Mouse (Mus musculus) heart, embryonic 14.5 days (tissue): ENCODE results near the gene Tomm6. TPM values are rescaled to one million over a fixed set of nuclear protein-coding genes. Genes with fewer than 3 reads are reported as not detected.
A peak's percentile ranks its signal among the peaks of the same experiment; 100 is the strongest.

ENCODE experiments used
- ATAC-seq: fragments of 200-750 bp; cut with Nextera tagmentation; 2 replicates; pipeline ENCODE4 v1.8.0; 2017; ENCODE audit warnings: low read depth, moderate TSS enrichment; ENCODE audit not compliant: insufficient number of reproducible peaks, insufficient read depth, low FRiP score
- H3K27ac ChIP-seq, 2 experiments: fragments of 200-500 bp in 1 of 2; fragments of 300-500 bp in 1 of 2; sonication (generic) in 1 of 2; replicated peaks in 1 of 2; 2 replicates each; pipeline ENCODE4 v1.5.1; 2012 to 2014; ENCODE audit warnings: low read depth in 2 of 2, low read length in 2 of 2, control low read depth in 1 of 2, mild to moderate bottlenecking in 1 of 2, mixed read lengths in 1 of 2; ENCODE audit not compliant: control insufficient read depth in 1 of 2, insufficient read depth in 1 of 2
- H3K27me3 ChIP-seq: fragments of 300-500 bp; sonication (generic); 2 replicates; pipeline ENCODE4 v1.6.1; 2014; ENCODE audit warnings: mild to moderate bottlenecking, low read length, control low read depth; ENCODE audit not compliant: control insufficient read depth, insufficient read depth
- H3K36me3 ChIP-seq: fragments of 300-500 bp; sonication (generic); 2 replicates; pipeline ENCODE4 v1.6.1; 2014; ENCODE audit warnings: mild to moderate bottlenecking, control low read depth, low read length, mixed read lengths; ENCODE audit not compliant: control insufficient read depth, insufficient read depth
- H3K4me1 ChIP-seq, 2 experiments: fragments of 200-500 bp in 1 of 2; fragments of 300-500 bp in 1 of 2; sonication (generic) in 1 of 2; 2 replicates each; pipeline ENCODE4 v1.6.1; 2012 to 2014; ENCODE audit warnings: low read length in 2 of 2, control low read depth in 1 of 2, mixed read lengths in 1 of 2; ENCODE audit not compliant: control insufficient read depth in 2 of 2, insufficient read depth in 2 of 2
- H3K4me2 ChIP-seq: fragments of 300-500 bp; sonication (generic); 2 replicates; pipeline ENCODE4 v1.6.1; 2014; ENCODE audit warnings: mild to moderate bottlenecking, low read length
- H3K4me3 ChIP-seq, 2 experiments: fragments of 200-500 bp in 1 of 2; fragments of 300-500 bp in 1 of 2; sonication (generic) in 1 of 2; 2 replicates each; pipeline ENCODE4 v1.5.1; 2012 to 2014; ENCODE audit warnings: low read length in 2 of 2, mild to moderate bottlenecking in 2 of 2, control low read depth in 1 of 2, low read depth in 1 of 2, moderate library complexity in 1 of 2; ENCODE audit not compliant: control insufficient read depth in 1 of 2, insufficient read depth in 1 of 2
- H3K9ac ChIP-seq: fragments of 300-500 bp; sonication (generic); 2 replicates; pipeline ENCODE4 v1.6.1; 2014; ENCODE audit warnings: mild to moderate bottlenecking, low read length
- H3K9me3 ChIP-seq: fragments of 300-500 bp; sonication (generic); 2 replicates; pipeline ENCODE4 v1.6.1; 2016; ENCODE audit warnings: low read length, control low read depth; ENCODE audit not compliant: control insufficient read depth
- WGBS: fragments of 180-500 bp; shearing (Covaris S2); extraction: QIAGEN DNeasy Blood & Tissue Kit; methylation state at CpG from one replicate; pipeline ENCODE4 v1.1.7; 2014; 5-methylcytosine and 5-hydroxymethylcytosine counted together
- polyA plus RNA-seq: library from polyadenylated mRNA; unstranded; fragments of >200 nt; fragmentation: Nextera tagmentation; extraction: Ambion mirVana; gene quantifications from 2 replicates; pipeline ENCODE4 v1.2.1, GENCODE M21; 2014

Tomm6 gene
- polyA plus RNA-seq, 1 experiment from 2014 or later, result 369 TPM

- Histone ChIP-seq H3K9me3 (no peaks in the 10 kb centered on the region), H3K4me2 (peak overlapping the region; percentile 90), H3K9ac (peak overlapping the region; percentile 88), H3K27ac (peak overlapping the region; percentile 61 to 76), H3K4me3 (peak overlapping the region; percentile 83 to 84), H3K36me3 (peaks cover 40% of the 10 kb centered on the region), H3K4me1 (peaks cover 4 to 13% of the 10 kb centered on the region in 2 experiments; a peak in 3 of 4 replicates), H3K27me3 (0 out of 2 replicates have a peak, but pooled peaks cover 3% of the 10 kb centered on the region)
- under 1% methylated on average over 70 of the region's 70 CpGs for WGBS
- peak; percentile 79 for ATAC-seq
These were observed 510 bp downstream of the Tomm6 start for GRCm38 (mm10) chr17:47687409-47688343.

GRCm38 (mm10) chr17:47682836-47683235, 5.3 kb downstream of the Tomm6 start:
- no peak overlapping the region for H3K4me2 ChIP-seq
- peaks cover 86% of the 10 kb centered on the region for H3K36me3 ChIP-seq

DNA sequence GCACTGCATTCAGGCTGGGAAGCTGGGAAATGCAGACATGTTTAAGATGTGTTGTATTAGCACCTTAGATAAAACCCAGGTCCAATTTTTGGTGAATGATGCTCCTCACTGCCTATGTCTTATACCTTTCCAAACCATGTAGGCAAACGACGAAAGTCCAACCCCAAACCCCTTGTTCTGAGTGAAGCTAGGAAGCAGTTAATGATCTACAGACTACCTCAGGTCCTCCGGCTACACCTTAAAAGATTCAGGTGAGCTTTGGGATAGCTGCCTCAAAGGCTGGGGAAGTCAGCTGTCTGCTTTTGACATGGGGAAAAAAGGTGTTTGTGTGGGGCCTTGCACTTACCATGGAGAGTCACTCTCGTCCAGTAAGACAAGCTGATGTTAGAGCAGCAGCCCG, 9.5 kb downstream of the Tomm6 start:
- Histone ChIP-seq H3K4me3 (no peak overlapping the region), H3K4me2 (no peak overlapping the region), H3K9me3 (no peaks in the 10 kb centered on the region), H3K9ac (no peak overlapping the region), H3K4me1 (no peaks in the 10 kb centered on the region), H3K27ac (no peak overlapping the region), H3K36me3 (peaks cover 75% of the 10 kb centered on the region), H3K27me3 (no peaks in the 10 kb centered on the region)
- no peak for ATAC-seq
- 85% methylated on average over 5 of the region's 5 CpGs for WGBS

More at GRCm38 (mm10) chr17:47682836-47683235, 5.3 kb downstream of the Tomm6 start:
- H3K27ac ChIP-seq, result no peak overlapping the region
- WGBS, result 83% methylated on average over 4 of the region's 4 CpGs
- H3K9me3 ChIP-seq, result no peaks in the 10 kb centered on the region
- H3K4me1 ChIP-seq, result peaks cover 4 to 8% of the 10 kb centered on the region in 2 experiments; a peak in 2 of 4 replicates
- ATAC-seq, result no peak
- no peaks in the 10 kb centered on the region for H3K27me3 ChIP-seq
- H3K4me3 ChIP-seq, result no peak overlapping the region
- no peak overlapping the region for H3K9ac ChIP-seq

- Histone ChIP-seq H3K9me3 (no peaks in the 10 kb centered on the region), H3K4me2 (no peak overlapping the region), H3K4me3 (no peak overlapping the region), H3K36me3 (peaks cover 71% of the 10 kb centered on the region), H3K9ac (no peak overlapping the region), H3K27ac (no peak overlapping the region), H3K27me3 (no peaks in the 10 kb centered on the region), H3K4me1 (no peaks in the 10 kb centered on the region)
- WGBS, result 92% methylated on average over 5 of the region's 5 CpGs
- ATAC-seq, result no peak
These were observed 9.9 kb downstream of the Tomm6 start for GRCm38 (mm10) chr17:47678238-47678637.

DNA sequence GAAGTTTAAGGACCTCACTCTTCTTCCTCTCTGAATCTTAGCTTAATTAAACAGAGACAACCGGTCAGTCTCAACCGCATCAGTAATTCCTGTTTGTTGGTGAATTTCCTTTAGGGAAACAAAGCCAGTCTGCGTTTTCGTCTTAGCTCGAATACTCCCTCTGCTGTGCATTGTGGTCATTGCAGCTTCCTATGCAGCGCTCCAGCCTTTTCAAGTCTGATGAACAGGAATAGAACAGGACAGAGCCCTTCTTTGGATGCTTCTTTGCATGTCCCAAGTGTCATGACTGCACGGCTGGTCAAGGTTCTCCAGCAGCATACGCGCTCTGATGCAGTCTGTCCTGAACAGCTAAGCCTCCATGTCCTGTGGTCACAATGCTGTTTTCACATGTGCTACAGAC, 11.6 kb downstream of the Tomm6 start:
- H3K9ac ChIP-seq, result no peak overlapping the region
- H3K4me1 ChIP-seq, result peaks cover 4 to 8% of the 10 kb centered on the region in 2 experiments; a peak in 2 of 4 replicates
- no peaks in the 10 kb centered on the region for H3K27me3 ChIP-seq
- peaks cover 55% of the 10 kb centered on the region for H3K36me3 ChIP-seq
- no peak for ATAC-seq
- 18% methylated on average over 9 of the region's 9 CpGs for WGBS
- H3K9me3 ChIP-seq, result no peaks in the 10 kb centered on the region
- H3K4me2 ChIP-seq, result no peak overlapping the region
- H3K4me3 ChIP-seq, result no peak overlapping the region
- H3K27ac ChIP-seq, result no peak overlapping the region

DNA sequence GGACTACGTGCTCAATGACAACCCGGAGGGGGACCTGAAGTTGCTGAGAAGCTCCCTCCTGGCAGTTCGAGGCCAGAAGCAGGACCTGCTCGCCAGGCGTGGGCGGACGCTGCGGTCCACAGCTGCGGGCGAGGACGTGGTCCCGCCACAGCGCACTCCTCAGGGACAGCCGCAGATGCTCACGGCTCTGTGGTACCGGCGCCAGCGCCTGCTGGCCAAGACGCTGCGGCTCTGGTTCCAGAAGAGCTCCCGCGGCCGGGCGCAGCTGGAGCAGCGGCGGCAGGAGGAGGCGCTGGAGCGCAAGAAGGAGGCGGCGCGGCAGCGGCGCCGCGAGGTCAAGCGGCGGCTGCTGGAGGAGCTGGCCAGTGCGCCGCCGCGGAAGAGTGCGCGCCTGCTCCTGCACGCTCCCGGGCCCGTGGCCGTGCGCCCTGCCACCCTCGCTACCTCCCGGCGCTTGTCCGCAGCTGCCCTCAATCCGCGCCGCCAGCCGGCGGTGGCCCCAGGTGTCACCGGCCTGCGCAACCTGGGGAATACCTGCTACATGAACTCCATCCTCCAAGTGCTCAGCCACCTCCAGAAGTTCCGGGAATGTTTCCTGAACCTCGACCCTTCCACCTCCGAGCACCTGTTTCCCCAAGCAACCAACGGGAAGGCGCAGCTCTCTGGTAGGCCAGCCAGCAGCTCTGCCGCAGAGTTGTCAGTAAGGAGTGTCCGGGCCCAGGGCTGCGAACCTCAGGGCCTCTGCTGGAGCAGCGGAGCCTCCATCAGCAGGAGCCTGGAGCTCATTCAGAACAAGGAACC, 15.7 kb downstream of the Tomm6 start:
- Histone ChIP-seq H3K36me3 (0 out of 2 replicates have a peak, but pooled peaks cover 18% of the 10 kb centered on the region), H3K27ac (0 out of 4 replicates have a peak overlapping the region, but pooled peaks of 1 of the 2 experiments have one; percentile 14), H3K4me3 (peak overlapping the region; percentile 40 to 42), H3K9me3 (no peaks in the 10 kb centered on the region), H3K4me2 (peak overlapping the region; percentile 76), H3K27me3 (peaks cover 8% of the 10 kb centered on the region; the same call in 1 of the 2 replicates), H3K4me1 (peaks cover 4 to 8% of the 10 kb centered on the region in 2 experiments; a peak in 2 of 4 replicates), H3K9ac (peak overlapping the region; percentile 69)
- no peak for ATAC-seq
- WGBS, result 3% methylated on average over 65 of the region's 68 CpGs

GRCm38 (mm10) chr17:47671988-47672310, 16.2 kb downstream of the Tomm6 start:
- Histone ChIP-seq H3K27ac (no peak overlapping the region), H3K9me3 (no peaks in the 10 kb centered on the region), H3K4me3 (peak overlapping the region; percentile 40 to 42), H3K36me3 (0 out of 2 replicates have a peak, but pooled peaks cover 15% of the 10 kb centered on the region), H3K4me1 (peaks cover 4 to 8% of the 10 kb centered on the region in 2 experiments; a peak in 2 of 4 replicates), H3K27me3 (peaks cover 8% of the 10 kb centered on the region; the same call in 1 of the 2 replicates), H3K9ac (peak overlapping the region; percentile 69), H3K4me2 (peak overlapping the region; percentile 76)
- 16% methylated on average over 14 of the region's 14 CpGs for WGBS
- no peak for ATAC-seq
